Mouse (Mus musculus) G1E (cell line): ENCODE measurements around the gene Ncor2. TPM values are rescaled to one million over a fixed set of nuclear protein-coding genes. Genes with fewer than 3 reads are reported as not detected.

ENCODE experiments used
- ATAC-seq: 2 replicates; pipeline ENCODE4 v1.8.0; 2016; ENCODE audit warnings: mild to moderate bottlenecking; ENCODE audit not compliant: insufficient number of reproducible peaks, poor library complexity, low FRiP score, severe bottlenecking; ENCODE audit errors: extremely low read depth
- DNase-seq: peaks from one replicate; pipeline ENCODE4 v3.0.0; 2012; ENCODE audit warnings: low spot score
- H3K27me3 ChIP-seq: 2 replicates; pipeline ENCODE4 v1.6.1; 2012; ENCODE audit warnings: mild to moderate bottlenecking, low read length, inconsistent platforms; ENCODE audit not compliant: insufficient read depth
- H3K36me3 ChIP-seq: replicated peaks from 2 replicates; pipeline ENCODE3; 2012; ENCODE audit warnings: mild to moderate bottlenecking, inconsistent platforms
- H3K4me1 ChIP-seq: 2 replicates; pipeline ENCODE4 v1.6.1; 2012; ENCODE audit warnings: low read depth, low read length, inconsistent platforms, mixed read lengths; ENCODE audit not compliant: insufficient read depth
- H3K4me3 ChIP-seq: 2 replicates; pipeline ENCODE4 v1.5.1; 2012; ENCODE audit warnings: low read depth, mild to moderate bottlenecking, inconsistent platforms, low read length, moderate library complexity, mixed read lengths
- H3K9me3 ChIP-seq: replicated peaks from 2 replicates; pipeline ENCODE4 v1.6.1; 2012; ENCODE audit warnings: inconsistent platforms
- CTCF ChIP-seq: IDR thresholded peaks from 2 replicates; pipeline ENCODE4 v1.5.1; 2012; ENCODE audit warnings: low read depth, low read length, inconsistent platforms, mixed read lengths
- GATA1 ChIP-seq: IDR thresholded peaks from 2 replicates; pipeline ENCODE4 v1.6.1; 2012; ENCODE audit warnings: borderline replicate concordance, low read length, inconsistent platforms, mixed read lengths
- GATA2 ChIP-seq: IDR thresholded peaks from 2 replicates; pipeline ENCODE4 v1.6.1; 2012; ENCODE audit warnings: low read depth, low read length, inconsistent platforms, borderline replicate concordance
- POLR2AphosphoS5 ChIP-seq: IDR thresholded peaks from 2 replicates; pipeline ENCODE4 v1.6.1; 2012; ENCODE audit warnings: low read depth, low read length, inconsistent platforms; ENCODE audit not compliant: insufficient replicate concordance
- TAL1 ChIP-seq: conservative IDR thresholded peaks from 2 replicates; pipeline ENCODE4 v1.6.1; 2012; ENCODE audit warnings: low read depth, low read length, inconsistent platforms, mixed read lengths
- polyA plus RNA-seq: library from polyadenylated mRNA; stranded (reverse); fragments of >175 nt; gene quantifications from 2 replicates; pipeline ENCODE4 v1.2.3, GENCODE M21; 2012
- total RNA-seq, 2 experiments: library from RNA; stranded (forward) in 1 of 2; stranded (reverse) in 1 of 2; fragments of 200-1000 nt in 1 of 2; fragments of >200 nt in 1 of 2; fragmentation: Nextera tagmentation in 1 of 2; gene quantifications; 2 replicates each; pipeline ENCODE4 v1.2.3; 2014 to 2017

Gene Ncor2
- total RNA-seq (2014; fragmentation: Nextera tagmentation) (not detected in 2 replicates), total RNA-seq (2017) (not detected in 2 replicates), polyA plus RNA-seq (0.09 and 0.10 TPM in 2 replicates)

- Histone ChIP-seq H3K4me3 (no peak within 1 kb of the TSS; the same call in 1 of the 2 replicates), H3K27me3 (no peaks in the 10 kb centered on the region), H3K36me3 (no peaks in the 10 kb centered on the region), H3K9me3 (peaks cover 86% of the 10 kb centered on the region), H3K4me1 (no peaks in the 10 kb centered on the region)
- no peak for TF ChIP-seq CTCF
- no peak for TF ChIP-seq POLR2AphosphoS5
- TF ChIP-seq TAL1: no peak
- TF ChIP-seq GATA1: no peak
- no peak for TF ChIP-seq GATA2
- DNase-seq (no peak), ATAC-seq (no peak)
These were observed at the start of gene Ncor2 for GRCm38 (mm10) chr5:125179007-125179734. Gene Ncor2 (minus strand): TSS chr5:125179219.

- Histone ChIP-seq H3K27me3 (no peaks in the 10 kb centered on the region), H3K4me1 (no peaks in the 10 kb centered on the region), H3K4me3 (no peak overlapping the region), H3K9me3 (peaks cover 76% of the 10 kb centered on the region), H3K36me3 (no peaks in the 10 kb centered on the region)
- ATAC-seq: no peak
- TF ChIP-seq GATA1: no peak
- no peak for DNase-seq
These were observed 48.7 kb upstream of the Ncor2 start for GRCm38 (mm10) chr5:125227699-125228098.

GRCm38 (mm10) chr5:125226229-125226634 is 47.2 kb upstream of the Ncor2 start:
- Histone ChIP-seq H3K27me3 (no peaks in the 10 kb centered on the region), H3K9me3 (peaks cover 83% of the 10 kb centered on the region), H3K4me3 (0 out of 2 replicates have a peak overlapping the region, but pooled peaks have one; percentile 8), H3K36me3 (no peaks in the 10 kb centered on the region), H3K4me1 (no peaks in the 10 kb centered on the region)
- DNase-seq (no peak), ATAC-seq (no peak)
- TF ChIP-seq CTCF: no peak
- TF ChIP-seq POLR2AphosphoS5: no peak
- TF ChIP-seq GATA2: no peak
- no peak for TF ChIP-seq GATA1
- TF ChIP-seq TAL1: no peak

- Histone ChIP-seq H3K36me3 (no peaks in the 10 kb centered on the region), H3K4me3 (no peak overlapping the region), H3K4me1 (no peaks in the 10 kb centered on the region), H3K27me3 (no peaks in the 10 kb centered on the region), H3K9me3 (peaks cover 75% of the 10 kb centered on the region)
- DNase-seq (no peak), ATAC-seq (no peak)
- TF ChIP-seq GATA2 (no peak), GATA1 (no peak)
These were observed 45.9 kb upstream of the Ncor2 start for GRCm38 (mm10) chr5:125224925-125225324.

- Histone ChIP-seq H3K27me3 (no peaks in the 10 kb centered on the region), H3K4me1 (no peaks in the 10 kb centered on the region), H3K9me3 (peaks cover 76% of the 10 kb centered on the region), H3K36me3 (no peaks in the 10 kb centered on the region), H3K4me3 (no peak overlapping the region)
- TF ChIP-seq GATA2: no peak
- no peak for TF ChIP-seq CTCF
- no peak for TF ChIP-seq GATA1
- no peak for TF ChIP-seq TAL1
- no peak for TF ChIP-seq POLR2AphosphoS5
- DNase-seq (no peak), ATAC-seq (no peak)
These were observed 44.9 kb upstream of the Ncor2 start for GRCm38 (mm10) chr5:125223961-125224360.

GRCm38 (mm10) chr5:125222706-125223105 is 43.7 kb upstream of the Ncor2 start:
- H3K4me1 ChIP-seq: no peaks in the 10 kb centered on the region
- H3K27me3 ChIP-seq: no peaks in the 10 kb centered on the region
- DNase-seq (no peak), ATAC-seq (no peak)
- no peak overlapping the region for H3K4me3 ChIP-seq
- no peaks in the 10 kb centered on the region for H3K36me3 ChIP-seq
- no peak for TF ChIP-seq POLR2AphosphoS5
- no peak for TF ChIP-seq GATA1
- H3K9me3 ChIP-seq: peaks cover 76% of the 10 kb centered on the region

- H3K4me1 ChIP-seq: no peaks in the 10 kb centered on the region
- H3K9me3 ChIP-seq: peaks cover 74% of the 10 kb centered on the region
- H3K36me3 ChIP-seq: no peaks in the 10 kb centered on the region
- DNase-seq (no peak), ATAC-seq (no peak)
- H3K4me3 ChIP-seq: no peak overlapping the region
- TF ChIP-seq GATA1 (no peak), GATA2 (no peak), POLR2AphosphoS5 (no peak)
- H3K27me3 ChIP-seq: no peaks in the 10 kb centered on the region
These were observed 42.8 kb upstream of the Ncor2 start for GRCm38 (mm10) chr5:125221868-125222267.
